Mouse (Mus musculus): ENCODE data around the gene Fgf13. TPM values are rescaled to one million over a fixed set of nuclear protein-coding genes. Genes with fewer than 3 reads are reported as not detected.
A peak's percentile ranks its signal among the peaks of the same experiment; 100 is the strongest.

Gene Fgf13
- polyA plus RNA-seq, 1 experiment from 2014 or later: 18.1 TPM

DNA sequence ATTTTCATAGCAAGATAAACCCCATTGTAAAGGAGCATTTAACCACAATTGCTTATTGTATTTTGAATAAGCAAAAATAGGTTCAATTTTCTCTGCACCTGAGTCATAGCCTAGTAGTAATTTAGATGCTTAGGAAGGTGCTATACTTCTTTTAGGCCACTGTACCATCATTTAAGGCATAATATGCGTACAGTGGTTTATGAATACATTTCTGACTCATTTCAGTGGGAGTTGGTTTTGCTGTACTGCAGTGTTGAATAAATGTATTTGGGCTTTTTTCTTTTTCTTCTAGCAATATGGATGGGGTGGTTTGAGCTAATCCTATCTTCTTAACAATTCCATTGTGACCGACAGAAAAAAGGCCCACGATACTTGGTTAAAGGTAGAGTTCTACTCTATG lies 481.9 kb downstream of the Fgf13 start:
- no peak overlapping the region for H3K27ac ChIP-seq (ENCODE audit: low read depth, low read length)
- H3K9ac ChIP-seq (ENCODE audit: low read length): no peak overlapping the region
- 84% methylated on average over 3 of the region's 3 CpGs for WGBS
- H3K9me3 ChIP-seq (ENCODE audit: control insufficient read depth, low read length): no peaks in the 10 kb centered on the region
- H3K36me3 ChIP-seq (ENCODE audit: control insufficient read depth, insufficient read depth, low read length): no peaks in the 10 kb centered on the region
- no peak overlapping the region for H3K4me2 ChIP-seq (ENCODE audit: low read depth, low read length, severe bottlenecking)
- no peaks in the 10 kb centered on the region for H3K27me3 ChIP-seq (ENCODE audit: control insufficient read depth, insufficient read depth, low read length)
- DNase-seq (ENCODE audit: low spot score): no peak
- no peaks in the 10 kb centered on the region for H3K4me1 ChIP-seq (replicated peaks; ENCODE audit: control insufficient read depth, insufficient read depth, low read length)
- no peak overlapping the region for H3K4me3 ChIP-seq (ENCODE audit: low read depth, low read length)
- no peak for ATAC-seq (replicated peaks; ENCODE audit: low FRiP score)

DNA sequence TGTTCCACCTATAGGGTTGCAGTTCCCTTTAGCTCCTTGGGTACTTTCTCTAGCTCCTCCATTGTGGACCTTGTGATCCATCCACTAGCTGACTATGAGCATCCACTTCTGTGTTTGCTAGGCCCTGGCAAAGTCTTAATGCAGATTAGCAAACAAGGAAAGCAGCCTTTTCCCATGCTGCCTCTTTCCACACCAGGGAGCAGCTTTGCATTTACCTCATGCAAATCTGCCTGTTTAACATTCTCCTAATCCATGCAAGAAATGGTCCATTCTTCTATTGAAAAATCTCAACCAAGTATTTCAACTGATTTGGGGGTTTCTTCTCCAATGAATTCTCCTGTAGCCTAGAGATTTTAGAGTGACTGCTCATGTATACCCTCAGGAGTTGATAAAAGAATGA lies 487.4 kb downstream of the Fgf13 start:
- no peak overlapping the region for H3K9ac ChIP-seq (ENCODE audit: low read length)
- no peak overlapping the region for H3K27ac ChIP-seq (ENCODE audit: low read depth, low read length)
- DNase-seq (ENCODE audit: low spot score) (no peak), ATAC-seq (replicated peaks; ENCODE audit: low FRiP score) (no peak)
- H3K4me2 ChIP-seq (ENCODE audit: low read depth, low read length, severe bottlenecking): no peak overlapping the region
- H3K4me3 ChIP-seq (ENCODE audit: low read depth, low read length): no peak overlapping the region
- no peaks in the 10 kb centered on the region for H3K36me3 ChIP-seq (ENCODE audit: control insufficient read depth, insufficient read depth, low read length)
- no peaks in the 10 kb centered on the region for H3K27me3 ChIP-seq (ENCODE audit: control insufficient read depth, insufficient read depth, low read length)
- no peaks in the 10 kb centered on the region for H3K9me3 ChIP-seq (ENCODE audit: control insufficient read depth, low read length)
- H3K4me1 ChIP-seq (replicated peaks; ENCODE audit: control insufficient read depth, insufficient read depth, low read length): no peaks in the 10 kb centered on the region

DNA sequence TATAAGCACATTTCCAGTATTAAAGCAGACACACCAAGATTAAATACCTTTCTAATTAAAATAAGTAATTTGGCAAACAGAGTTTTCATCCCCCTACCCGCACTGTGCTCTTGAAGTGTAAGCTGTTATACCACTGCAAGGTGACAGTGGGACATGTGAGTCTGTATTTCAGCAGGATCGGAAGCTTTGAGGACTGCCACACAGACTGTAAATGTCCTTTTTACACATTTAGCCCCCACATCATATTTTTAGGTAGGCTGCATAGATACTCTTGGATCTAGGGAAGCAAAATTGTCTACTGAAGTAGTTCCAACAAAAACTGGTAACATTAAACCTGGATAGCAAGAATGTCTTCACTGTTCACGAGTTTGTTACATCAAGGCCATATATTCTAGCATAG lies 495.8 kb downstream of the Fgf13 start:
- WGBS: 84% methylated on average over 3 of the region's 3 CpGs
- Histone ChIP-seq H3K27me3 (ENCODE audit: control insufficient read depth, insufficient read depth, low read length) (no peaks in the 10 kb centered on the region), H3K36me3 (ENCODE audit: control insufficient read depth, insufficient read depth, low read length) (no peaks in the 10 kb centered on the region), H3K9ac (ENCODE audit: low read length) (no peak overlapping the region), H3K4me1 (replicated peaks; ENCODE audit: control insufficient read depth, insufficient read depth, low read length) (no peaks in the 10 kb centered on the region), H3K4me2 (ENCODE audit: low read depth, low read length, severe bottlenecking) (no peak overlapping the region), H3K27ac (ENCODE audit: low read depth, low read length) (no peak overlapping the region), H3K9me3 (ENCODE audit: control insufficient read depth, low read length) (no peaks in the 10 kb centered on the region), H3K4me3 (ENCODE audit: low read depth, low read length) (no peak overlapping the region)
- no peak for DNase-seq (ENCODE audit: low spot score)
- ATAC-seq (replicated peaks; ENCODE audit: low FRiP score): no peak

DNA sequence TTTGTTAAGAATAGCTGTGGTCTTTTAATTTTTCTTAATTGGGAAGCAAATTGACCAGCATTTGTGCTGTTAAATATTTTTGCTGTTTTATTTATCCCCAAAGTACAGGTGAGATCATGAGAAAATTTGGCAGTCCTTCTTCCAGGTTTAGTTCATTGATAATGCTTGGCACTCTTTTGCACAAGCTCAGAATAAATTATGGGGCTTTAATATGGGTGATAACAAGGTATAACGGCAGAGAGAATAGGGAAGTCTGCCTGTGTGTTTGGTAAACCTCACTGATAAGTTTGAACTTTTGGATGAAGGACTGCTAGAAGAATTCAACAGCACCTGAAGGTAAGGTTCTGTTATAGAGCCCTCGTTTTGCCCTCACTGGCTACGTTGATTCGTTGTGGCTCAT lies 504.7 kb downstream of the Fgf13 start:
- Histone ChIP-seq H3K27me3 (ENCODE audit: control insufficient read depth, insufficient read depth, low read length) (no peaks in the 10 kb centered on the region), H3K4me2 (ENCODE audit: low read depth, low read length, severe bottlenecking) (no peak overlapping the region), H3K36me3 (ENCODE audit: control insufficient read depth, insufficient read depth, low read length) (no peaks in the 10 kb centered on the region), H3K9me3 (ENCODE audit: control insufficient read depth, low read length) (no peaks in the 10 kb centered on the region), H3K4me3 (ENCODE audit: low read depth, low read length) (no peak overlapping the region), H3K9ac (ENCODE audit: low read length) (no peak overlapping the region), H3K4me1 (replicated peaks; ENCODE audit: control insufficient read depth, insufficient read depth, low read length) (no peaks in the 10 kb centered on the region), H3K27ac (ENCODE audit: low read depth, low read length) (no peak overlapping the region)
- WGBS: 82% methylated on average over 4 of the region's 4 CpGs
- no peak for DNase-seq (ENCODE audit: low spot score)
- no peak for ATAC-seq (replicated peaks; ENCODE audit: low FRiP score)

DNA sequence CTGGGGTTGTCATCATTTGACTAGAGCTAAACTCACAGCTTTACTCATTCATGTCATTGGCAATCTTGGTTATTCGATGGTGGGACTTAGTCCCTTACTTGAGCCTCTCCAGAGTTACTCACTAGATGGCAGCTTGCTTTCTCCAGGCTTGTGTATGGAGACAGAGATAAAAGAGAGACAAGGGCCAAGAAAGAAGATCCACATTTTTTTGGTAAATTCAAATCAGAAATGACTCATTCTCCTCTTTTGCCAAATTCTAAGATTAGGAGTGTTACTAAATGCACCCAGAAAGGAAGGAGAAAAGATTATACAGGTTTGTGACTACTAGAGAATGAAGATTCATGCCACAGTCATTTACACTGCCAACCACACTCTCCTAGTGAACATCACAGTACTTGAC lies 532.9 kb downstream of the Fgf13 start:
- Histone ChIP-seq H3K4me3 (ENCODE audit: low read depth, low read length) (no peak overlapping the region), H3K4me2 (ENCODE audit: low read depth, low read length, severe bottlenecking) (no peak overlapping the region), H3K27ac (ENCODE audit: low read depth, low read length) (no peak overlapping the region), H3K9ac (ENCODE audit: low read length) (no peak overlapping the region), H3K4me1 (replicated peaks; ENCODE audit: control insufficient read depth, insufficient read depth, low read length) (no peaks in the 10 kb centered on the region), H3K36me3 (ENCODE audit: control insufficient read depth, insufficient read depth, low read length) (no peaks in the 10 kb centered on the region), H3K9me3 (ENCODE audit: control insufficient read depth, low read length) (no peaks in the 10 kb centered on the region), H3K27me3 (ENCODE audit: control insufficient read depth, insufficient read depth, low read length) (no peaks in the 10 kb centered on the region)
- DNase-seq (ENCODE audit: low spot score) (no peak), ATAC-seq (replicated peaks; ENCODE audit: low FRiP score) (no peak)
- WGBS: 87% methylated on average over 1 of the region's 1 CpGs

MicroRNA genes within 50 kb of the gene (microRNA counts, 519-probe panel; counts per million panel counts)
- microRNA mmu-miR-504: 3,067 counts per million, percentile 10 among the panel's probes with 10 or more counts

Small RNA genes lying within 50 kb of the gene (microRNA-seq; reads per million reads assigned to microRNA genes)
- 38.7 reads per million, percentile 24 among the genes with 10 or more reads in this experiment for gene Mir504 (ENCODE audit: insufficient number of aligned reads)
